Mouse (Mus musculus) kidney, postnatal 4 days (tissue): Measurements from ENCODE around the gene Psmb9.

Source experiments
- DNase-seq, 2 experiments: peaks; one replicate each; pipeline ENCODE4 v3.0.0; 2021; ENCODE audit warnings: mixed read lengths in 2 of 2

The Psmb9 gene

GRCm38 (mm10) chr17:34205021-34205745 lies 17.6 kb upstream of the Psmb9 start:
- DNase-seq, result peak in 1 of 2 experiments; percentile 47

- peak; percentile 94 for DNase-seq
Observed at GRCm38 (mm10) chr17:34204303-34205010, 16.9 kb upstream of the Psmb9 start.

- no peak for DNase-seq
Observed at GRCm38 (mm10) chr17:34203444-34203843, 15.9 kb upstream of the Psmb9 start, which contains the start of gene Tap2. Gene Tap2 (plus strand): TSS chr17:34203527.

- no peak for DNase-seq
Observed at GRCm38 (mm10) chr17:34202760-34203442, 15.3 kb upstream of the Psmb9 start.

DNA sequence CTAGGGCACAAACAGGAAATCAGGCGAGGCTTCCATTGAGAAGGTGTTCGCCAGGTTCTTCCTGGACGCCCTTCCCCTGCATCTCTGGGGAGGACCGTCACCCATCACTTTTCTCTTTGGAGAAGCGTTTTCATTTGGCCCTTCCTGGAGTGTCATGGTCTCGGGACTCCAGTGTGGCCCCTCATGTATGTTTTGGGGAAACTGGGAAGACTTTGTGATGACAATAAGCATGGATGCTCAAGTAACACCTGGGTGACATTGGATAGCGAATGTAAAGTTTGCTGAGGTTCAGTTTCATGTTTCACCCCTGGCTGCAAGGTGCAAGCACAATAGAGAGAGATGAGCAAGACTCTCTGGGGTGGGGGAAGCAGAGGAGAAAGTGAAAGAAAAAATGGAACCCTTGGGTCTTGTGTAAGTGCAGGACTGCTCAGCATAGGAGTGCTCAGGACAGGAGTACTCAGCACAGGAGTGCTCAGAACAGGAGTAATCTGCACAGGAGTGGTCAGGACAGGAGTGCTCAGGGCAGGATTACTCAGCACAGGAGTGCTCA lies 14.0 kb upstream of the Psmb9 start:
- no peak for DNase-seq

DNA sequence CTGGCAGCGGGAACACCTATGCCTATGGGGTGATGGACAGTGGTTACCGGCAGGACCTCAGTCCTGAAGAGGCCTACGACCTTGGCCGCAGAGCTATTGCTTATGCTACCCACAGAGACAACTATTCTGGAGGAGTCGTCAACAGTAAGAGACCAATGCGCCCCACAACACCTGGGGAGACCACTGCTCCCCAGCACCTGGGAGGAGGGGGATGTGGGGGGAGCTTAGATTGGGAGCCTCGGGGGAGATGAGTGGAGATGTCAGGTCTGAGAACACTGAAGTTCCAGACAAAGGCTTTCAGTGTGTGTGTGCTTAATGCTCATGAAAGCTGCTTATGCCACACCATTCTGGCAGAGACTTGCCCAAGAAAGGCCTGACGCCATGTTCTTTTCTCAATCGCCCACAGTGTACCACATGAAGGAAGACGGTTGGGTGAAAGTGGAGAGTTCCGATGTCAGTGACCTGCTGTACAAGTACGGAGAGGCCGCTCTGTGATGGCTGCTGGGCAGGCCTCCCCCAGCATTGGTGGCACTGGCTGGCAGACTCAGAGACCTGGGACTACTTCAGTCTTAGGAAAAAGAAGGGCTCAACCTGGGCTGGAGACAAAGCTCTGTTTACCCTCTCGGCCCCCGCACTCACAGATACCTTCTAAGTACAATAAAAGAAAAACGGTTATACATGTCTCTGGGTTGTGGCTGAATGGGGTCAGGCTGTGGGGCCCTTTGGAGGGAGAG lies 13.4 kb upstream of the Psmb9 start:
- no peak for DNase-seq

DNA sequence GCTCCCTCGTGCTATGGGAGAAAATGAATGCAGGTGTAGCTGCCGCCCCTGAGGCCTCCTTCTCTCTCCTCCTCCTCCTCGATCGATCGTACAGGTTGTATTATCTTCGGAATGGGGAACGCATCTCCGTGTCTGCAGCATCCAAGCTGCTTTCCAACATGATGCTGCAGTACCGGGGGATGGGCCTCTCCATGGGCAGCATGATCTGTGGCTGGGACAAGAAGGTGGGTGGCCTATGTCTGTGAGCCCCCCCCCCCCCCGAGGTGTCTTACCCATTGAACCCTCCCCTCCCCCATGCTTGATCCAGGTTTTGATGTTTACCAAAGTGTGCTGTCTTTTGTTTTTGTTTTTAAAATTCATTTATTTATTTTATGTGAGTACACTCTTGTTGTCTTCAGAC lies 12.5 kb upstream of the Psmb9 start:
- DNase-seq, result no peak

- DNase-seq, result no peak
Observed at GRCm38 (mm10) chr17:34199050-34199619, 11.6 kb upstream of the Psmb9 start.

- DNase-seq, result no peak
Observed at GRCm38 (mm10) chr17:34198521-34198912, 11.0 kb upstream of the Psmb9 start.

DNA sequence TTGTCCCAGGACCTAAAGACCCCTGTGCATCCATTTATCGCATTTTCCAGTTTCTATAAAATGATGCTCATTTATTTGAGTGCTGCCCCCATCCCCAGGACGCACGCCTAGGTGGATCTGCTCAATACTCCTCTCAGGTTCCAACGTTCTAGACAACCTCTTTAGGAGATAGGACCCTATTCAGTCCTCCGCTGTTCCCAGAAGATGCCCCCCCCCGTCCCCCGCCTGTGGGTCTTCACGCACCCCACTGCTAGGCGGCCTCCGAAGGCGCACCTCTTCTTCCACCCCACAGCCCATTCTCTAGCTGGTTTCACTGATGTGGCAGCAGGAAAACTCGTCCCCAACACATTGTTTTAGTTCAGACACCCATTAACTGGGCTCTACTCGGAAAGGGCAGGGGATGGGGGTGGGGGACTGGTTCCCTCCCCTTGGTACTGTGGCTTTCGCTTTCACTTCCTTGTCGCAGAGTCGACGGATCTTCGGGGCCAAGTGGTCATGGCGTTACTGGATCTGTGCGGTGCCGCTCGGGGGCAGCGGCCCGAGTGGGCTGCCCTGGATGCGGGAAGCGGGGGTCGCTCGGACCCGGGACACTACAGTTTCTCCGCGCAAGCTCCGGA lies 10.4 kb upstream of the Psmb9 start:
- DNase-seq, result peak; percentile 65 to 74

GRCm38 (mm10) chr17:34196941-34197894 lies 9.7 kb upstream of the Psmb9 start, which contains the start of gene Psmb8:
Gene Psmb8 (plus strand): TSS chr17:34197721.
- DNase-seq, result peak; percentile 94 to 95

DNA sequence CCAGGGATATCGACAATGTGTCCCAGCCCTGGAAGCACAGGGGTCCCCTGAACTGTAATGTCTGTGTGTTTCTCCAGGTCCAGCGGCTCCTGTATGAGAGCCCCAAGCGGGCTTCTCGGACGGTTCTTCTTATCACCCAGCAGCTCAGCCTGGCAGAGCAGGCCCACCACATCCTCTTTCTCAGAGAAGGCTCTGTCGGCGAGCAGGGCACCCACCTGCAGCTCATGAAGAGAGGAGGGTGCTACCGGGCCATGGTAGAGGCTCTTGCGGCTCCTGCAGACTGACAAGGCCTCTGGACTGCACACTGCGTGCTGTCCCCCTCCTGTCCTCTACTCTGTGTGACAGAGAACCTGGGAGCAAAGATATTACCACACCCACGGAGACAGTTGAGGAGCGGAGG lies 8.9 kb upstream of the Psmb9 start:
- DNase-seq, result no peak

- no peak for DNase-seq
Observed at GRCm38 (mm10) chr17:34194723-34195122, 7.2 kb upstream of the Psmb9 start.

DNA sequence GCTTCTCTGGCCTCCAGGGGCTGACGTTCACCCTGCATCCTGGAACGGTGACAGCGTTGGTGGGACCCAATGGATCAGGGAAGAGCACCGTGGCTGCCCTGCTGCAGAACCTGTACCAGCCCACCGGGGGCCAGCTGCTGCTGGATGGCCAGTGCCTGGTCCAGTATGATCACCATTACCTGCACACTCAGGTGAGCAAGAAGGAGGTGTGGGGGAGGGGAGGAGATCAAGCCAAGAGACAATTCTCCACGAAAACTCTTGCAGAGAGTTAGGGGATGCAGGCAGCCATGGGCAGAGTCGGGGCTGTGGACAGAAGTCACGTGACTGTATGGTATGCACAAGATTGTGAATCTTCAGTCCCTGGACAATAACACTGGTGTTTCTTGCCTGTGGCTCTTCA lies 5.9 kb upstream of the Psmb9 start:
- DNase-seq, result no peak

- peak; percentile 27 to 39 for DNase-seq
Observed at GRCm38 (mm10) chr17:34192852-34193251, 5.3 kb upstream of the Psmb9 start.

GRCm38 (mm10) chr17:34188986-34189385 lies 1.4 kb upstream of the Psmb9 start:
- no peak for DNase-seq

DNA sequence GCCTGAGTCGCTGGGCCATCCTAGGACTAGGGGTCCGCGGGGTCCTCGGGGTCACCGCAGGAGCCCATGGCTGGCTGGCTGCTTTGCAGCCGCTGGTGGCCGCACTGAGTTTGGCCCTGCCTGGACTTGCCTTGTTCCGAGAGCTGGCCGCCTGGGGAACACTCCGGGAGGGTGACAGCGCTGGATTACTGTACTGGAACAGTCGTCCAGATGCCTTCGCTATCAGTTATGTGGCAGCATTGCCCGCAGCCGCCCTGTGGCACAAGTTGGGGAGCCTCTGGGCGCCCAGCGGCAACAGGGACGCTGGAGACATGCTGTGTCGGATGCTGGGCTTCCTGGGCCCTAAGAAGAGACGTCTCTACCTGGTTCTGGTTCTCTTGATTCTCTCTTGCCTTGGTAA lies 446 bp upstream of the Psmb9 start:
- no peak for DNase-seq

GRCm38 (mm10) chr17:34186885-34187260 lies 691 bp downstream of the Psmb9 start:
- DNase-seq, result no peak

DNA sequence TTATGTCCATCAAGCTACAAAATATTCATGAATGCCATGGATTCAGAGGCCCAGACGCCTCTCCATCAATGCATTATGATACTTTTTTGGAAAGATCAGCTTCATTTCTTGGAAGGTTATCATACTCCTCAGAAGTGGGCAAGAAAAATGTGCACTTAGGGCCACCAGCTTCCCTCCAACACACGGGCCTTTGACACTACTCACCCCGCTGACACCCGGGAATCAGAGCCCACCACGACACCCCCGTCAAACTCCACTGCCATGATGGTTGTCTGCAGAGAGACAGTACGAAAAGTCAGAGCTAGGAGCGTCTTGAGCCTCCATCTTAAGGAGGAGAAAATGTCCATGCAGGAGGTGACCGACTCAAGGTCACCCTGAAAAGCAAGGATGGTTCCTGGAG lies 2.0 kb downstream of the Psmb9 start:
- DNase-seq, result no peak

DNA sequence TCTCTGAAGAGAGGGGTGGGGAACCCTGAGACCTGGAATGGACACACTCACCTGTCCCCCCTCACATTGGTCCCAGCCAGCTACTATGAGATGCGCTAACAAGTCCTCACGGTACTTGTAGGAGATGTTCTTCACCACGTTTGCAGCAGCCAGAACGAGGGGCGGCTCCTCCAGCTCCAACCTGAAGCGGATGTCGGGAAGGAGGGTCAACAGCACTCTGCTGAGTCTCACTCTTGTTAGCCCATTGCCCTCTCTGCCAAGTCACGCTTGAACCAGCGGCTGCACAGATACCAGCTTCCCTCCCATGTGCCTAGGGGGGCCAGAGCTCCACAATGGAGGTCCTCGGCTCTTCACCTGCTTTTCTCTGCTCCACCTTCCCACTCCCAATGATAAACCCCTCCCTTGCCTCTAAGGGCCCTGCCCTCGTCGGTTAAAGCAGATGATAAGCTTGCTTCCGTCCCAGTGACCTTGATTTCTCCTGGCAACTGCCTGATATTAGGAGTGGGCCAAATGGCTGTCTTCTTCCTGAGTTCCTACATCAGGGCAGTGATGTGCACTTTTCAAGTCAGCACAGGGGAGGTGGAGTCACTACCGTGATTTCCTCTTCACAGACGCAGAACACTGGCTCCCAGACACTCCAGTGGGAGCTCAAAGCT lies 3.9 kb downstream of the Psmb9 start:
- no peak for DNase-seq
